In the genomic region with DNA sequence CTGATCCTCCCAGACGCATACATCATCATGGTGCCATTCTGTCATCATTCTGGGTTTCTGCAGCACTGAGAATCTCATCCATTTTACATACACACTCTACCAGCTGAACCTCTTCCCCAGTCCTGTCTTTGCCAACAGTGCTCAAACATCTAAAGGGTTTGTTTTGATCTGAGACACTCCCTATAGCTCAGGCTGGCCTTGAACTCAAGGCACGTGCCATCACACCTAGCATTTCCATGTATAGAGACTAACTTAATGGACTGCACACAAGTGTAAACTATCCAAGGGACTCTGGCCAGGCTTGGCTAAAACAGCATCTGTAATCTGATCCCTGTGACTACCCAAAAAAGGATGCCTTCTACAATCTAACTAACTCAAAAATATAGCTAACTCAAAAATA, we compare ENCODE assay signal across 16 mouse cellular contexts.
DNase-seq lines count a peak whose midpoint lies in the region.
"Had no signal": no experiment of that assay in that cellular context is flagged by ENCODE, and none has a peak within 500 bp of the region (broad histone marks: within the 10 kb centered on the region; RNA-seq: fewer than 3 reads in every experiment).

No protein-coding gene starts in this region.

- peak; percentile 60 for DNase-seq in heart, adult 11 months
- no peak for DNase-seq in heart, postnatal 10 days
- DNase-seq in ES-CJ7 (ENCODE audit: low read depth, low spot score) (peak; percentile 74), R1 (ENCODE audit: low read depth, low spot score) (peak; percentile 56)
- no peak for DNase-seq in T-cell, adult 2 months (ENCODE audit: low spot score)
- DNase-seq in adrenal gland, postnatal 4 days (ENCODE audit: low spot score in 2 of 2): no peak
- DNase-seq: adrenal gland, adult 2 months; adrenal gland, postnatal 10 days; adrenal gland, postnatal 25 days; B cell, adult 2 months; cerebellum, adult 11-12 months; cerebellum, adult 2 months; cerebellum, adult 9-10 months; cerebellum, postnatal 10 days; cerebellum, postnatal 25 days; forebrain, postnatal 0 days had no signal

- intact Hi-C loops in heart, postnatal 10 days (cut with DNase I): no loop called here

Comparison
In these comparisons a context has a peak if more than half of its experiments do, and no peak if none do; other contexts are left out.
1. DNase-seq: peak in heart, adult 11 months (single experiment), ES-CJ7 (single experiment) and R1 (single experiment); none in heart, postnatal 10 days (0 of 2), T-cell, adult 2 months (single experiment) and adrenal gland, postnatal 4 days (0 of 2).